Mouse (Mus musculus) 3134 (cell line): Measurements from ENCODE around the gene Clk4.

ENCODE experiments used
- DNase-seq: peaks from one replicate; pipeline ENCODE4 v3.0.0-alpha.2; 2011; ENCODE audit warnings: low spot score; ENCODE audit not compliant: insufficient read length; ENCODE audit errors: extremely low read depth

The Clk4 gene

DNA sequence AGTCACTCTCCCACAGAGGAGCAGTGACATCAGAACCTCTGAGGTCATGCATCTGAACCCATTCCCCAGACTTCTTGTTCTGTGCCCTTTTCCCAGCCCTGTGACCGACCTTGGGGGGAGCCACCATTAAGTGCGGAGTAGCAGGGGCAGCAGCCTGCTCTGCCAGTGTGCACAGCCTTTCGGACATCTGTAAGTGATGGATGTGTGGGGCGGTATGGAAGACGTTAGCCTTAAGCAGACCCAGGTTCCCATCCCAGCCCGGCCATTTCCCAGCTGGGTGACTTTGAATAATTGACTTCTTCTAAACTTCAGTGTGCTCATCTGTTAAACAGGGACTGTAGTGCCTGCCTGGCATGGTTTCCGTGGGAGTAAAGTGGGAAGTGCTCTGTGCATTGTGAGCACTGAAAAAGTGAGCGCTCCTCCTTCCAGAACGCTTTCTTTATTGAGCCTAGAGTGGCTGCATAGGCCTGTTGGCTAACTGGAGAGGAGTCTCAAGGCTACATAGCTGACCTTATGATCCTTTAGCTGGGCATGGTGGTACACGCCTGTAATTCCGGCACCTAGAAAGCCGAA lies 42.5 kb downstream of the Clk4 start:
- DNase-seq, result no peak

DNA sequence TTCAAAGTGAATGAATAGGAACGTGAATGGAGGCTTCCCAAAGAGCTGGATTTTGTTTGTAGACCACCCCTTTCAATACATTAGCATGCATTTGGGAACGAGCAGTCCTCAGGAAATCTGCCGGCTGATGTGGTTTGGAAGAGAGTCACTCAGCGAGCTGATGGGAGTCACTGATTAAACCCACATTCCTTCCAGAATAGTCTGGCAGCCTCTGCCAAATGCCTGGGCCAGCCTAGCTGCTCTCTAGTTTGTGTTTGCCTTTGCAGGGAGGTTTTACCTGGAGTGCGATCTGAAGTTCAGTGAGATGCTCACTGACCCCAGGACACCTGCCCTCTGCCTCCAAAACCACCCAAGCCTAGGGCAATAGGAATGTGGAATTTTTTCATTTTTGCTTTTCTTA lies 46.8 kb downstream of the Clk4 start:
- no peak for DNase-seq

DNA sequence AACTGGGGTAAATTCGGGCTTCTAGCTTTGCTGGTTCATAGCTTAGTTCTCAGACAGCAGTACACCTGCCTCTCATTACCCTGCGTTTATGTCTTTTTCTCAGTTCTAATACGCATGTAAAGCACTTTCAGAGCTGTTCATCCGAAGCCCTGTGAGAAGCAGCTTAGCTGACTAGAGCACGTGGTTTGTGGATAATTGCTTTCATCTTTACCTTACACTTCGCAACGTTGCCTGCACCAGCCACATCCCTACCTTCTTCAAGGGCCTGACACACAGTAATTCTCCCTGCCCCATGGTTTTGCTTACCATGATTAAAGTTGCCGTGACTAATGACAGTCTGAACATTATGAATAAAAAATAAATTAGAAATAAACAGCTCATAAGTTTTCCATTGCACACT lies 50.3 kb downstream of the Clk4 start:
- no peak for DNase-seq

DNA sequence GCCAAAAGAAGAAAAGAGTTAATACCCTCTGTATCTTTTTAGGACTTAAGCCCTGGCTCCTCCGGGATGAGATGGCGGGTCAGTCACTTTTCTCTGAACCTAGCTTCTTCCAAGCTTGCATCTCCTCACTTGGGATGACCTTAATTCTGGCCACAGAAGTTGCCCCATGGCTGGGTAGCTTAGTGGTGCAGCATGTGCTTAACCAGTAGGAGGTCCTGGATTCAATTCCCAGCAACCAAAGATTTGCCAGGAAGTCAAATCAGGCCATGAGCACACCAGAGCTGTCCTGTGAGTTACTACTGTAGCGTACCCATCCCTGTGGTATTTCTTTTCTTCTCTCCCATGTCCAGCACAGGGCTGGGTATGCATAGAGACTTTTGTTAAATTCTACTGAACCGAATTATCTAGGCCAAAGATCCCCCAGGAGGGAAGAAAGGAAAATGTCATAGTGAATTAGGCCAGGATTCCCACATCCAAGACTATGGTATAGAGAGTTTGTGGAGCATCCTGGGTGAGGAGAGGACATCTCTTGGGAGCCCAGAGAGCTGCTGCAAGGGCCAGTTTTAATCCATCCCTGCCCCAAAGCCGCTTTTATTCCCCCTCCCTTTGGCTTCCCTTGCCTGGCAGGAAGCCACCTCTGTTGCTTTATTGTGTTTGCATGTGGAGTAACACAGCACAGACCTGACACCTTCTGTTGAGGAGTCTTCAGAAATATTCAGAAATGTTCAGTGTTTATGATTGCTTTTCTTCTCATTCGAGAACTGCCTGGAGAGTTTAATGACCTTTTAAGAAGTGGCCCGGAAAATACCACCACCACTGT lies 54.7 kb downstream of the Clk4 start:
- DNase-seq, result no peak

DNA sequence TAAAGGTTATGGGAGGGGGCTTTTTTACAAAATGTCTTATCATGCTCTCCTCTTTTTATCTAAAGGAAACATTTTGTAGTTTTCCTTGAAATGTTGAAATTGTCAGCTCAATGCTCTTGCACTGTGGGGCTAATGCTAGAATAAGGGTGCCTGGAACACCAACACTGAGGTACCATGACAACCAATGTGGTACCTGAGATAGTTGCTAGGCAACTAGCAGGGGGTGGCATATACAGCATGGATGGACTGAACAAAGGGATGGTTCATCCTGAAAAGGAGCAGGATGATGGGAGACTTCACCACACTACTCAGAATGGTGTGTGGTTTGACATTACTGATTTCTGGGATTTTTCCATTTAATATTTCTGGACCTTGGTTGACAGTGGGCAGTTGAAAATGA lies 59.1 kb downstream of the Clk4 start:
- DNase-seq, result no peak

DNA sequence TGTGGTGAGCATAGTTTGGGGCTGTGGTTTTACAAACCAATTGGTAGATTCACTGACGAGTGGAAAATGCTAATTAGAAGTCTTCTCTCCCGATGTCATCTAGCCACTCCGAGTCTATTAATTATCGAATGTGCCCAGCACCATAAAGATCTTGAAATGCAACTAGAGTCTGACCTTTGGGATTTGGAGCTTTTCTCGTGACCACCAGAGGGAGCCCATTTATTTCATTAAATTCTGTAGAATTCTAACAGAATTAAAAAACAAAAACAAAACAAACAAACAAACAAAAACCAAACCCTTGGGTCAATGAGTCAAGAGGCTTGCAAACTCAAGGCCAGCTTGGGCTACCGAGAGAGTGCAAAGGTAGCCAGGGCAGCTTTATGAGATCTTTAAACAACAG lies 65.4 kb downstream of the Clk4 start:
- no peak for DNase-seq

DNA sequence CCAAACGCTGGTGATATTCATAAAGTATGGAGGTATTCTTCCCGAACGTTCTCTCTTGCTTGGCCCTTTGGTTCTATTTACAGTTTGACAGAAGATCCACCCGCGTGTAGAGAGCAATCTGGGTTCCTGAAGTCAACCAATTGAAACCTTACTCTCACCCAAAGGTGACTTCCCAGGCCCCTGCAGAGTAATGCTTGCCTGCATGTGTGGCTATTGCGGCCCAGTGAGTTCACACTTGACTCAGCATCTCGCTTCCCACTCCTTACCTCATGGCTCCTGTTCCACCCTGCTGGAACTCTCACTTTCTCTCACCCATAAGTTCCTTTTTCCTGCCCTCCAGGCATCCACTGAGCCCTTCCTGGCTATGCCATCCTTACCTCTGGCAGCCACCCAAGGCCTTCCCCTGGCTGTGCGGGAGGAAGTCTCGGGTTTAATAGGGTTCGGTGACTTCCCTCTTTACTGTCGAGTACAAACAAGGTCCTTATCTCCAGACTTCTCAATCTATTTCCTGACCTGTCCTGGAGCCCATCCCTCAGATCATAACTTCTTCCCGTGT lies 66.9 kb downstream of the Clk4 start:
- DNase-seq, result peak; percentile 47

DNA sequence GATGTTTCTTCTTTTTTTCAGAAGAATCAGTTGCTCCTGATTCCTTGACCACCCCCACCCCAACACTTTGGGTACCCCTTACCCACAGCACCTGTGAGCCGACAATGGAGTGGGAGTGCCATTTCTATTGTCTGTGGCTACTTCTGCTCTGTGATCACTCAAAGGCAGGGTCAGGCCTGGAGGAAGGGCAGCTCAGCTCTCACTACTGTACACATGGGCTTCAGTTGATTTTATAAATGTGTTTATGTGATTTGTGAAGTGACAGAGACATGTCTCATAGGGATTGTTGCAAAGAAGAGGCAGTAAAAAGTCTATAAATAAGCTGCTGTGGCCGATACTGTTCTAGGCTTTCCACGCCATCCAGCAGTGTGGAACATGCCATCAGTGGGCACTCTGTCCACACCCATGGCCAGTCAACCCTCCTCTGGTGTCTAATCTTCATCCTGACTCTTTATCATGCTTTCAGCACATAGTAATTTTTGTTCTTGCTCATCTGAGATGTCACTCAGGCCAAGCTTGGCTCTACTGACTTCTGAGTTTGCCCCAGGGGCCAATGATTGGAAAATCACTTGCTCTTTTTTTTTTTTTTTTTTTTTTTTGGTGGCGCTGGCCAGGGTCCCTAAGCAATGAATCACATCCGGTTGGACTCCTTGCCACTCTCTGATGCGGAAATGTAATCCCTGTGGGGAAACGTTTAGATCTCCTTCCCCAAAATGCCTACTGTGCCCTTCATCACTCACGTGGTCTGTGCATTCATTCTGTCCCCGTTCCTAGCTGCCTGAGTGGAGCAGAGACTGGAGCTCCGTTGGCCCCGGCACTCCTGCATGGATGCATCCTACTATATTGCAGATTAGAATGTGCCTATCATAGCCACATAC lies 68.5 kb downstream of the Clk4 start:
- DNase-seq, result peak; percentile 61
